Mouse (Mus musculus): ENCODE measurements around the gene Txlng. TPM values are rescaled to one million over a fixed set of nuclear protein-coding genes. Genes with fewer than 3 reads are reported as not detected.

The Txlng gene
- polyA plus RNA-seq, 1 experiment from 2014 or later, result 8.6 TPM

MicroRNAs within 50 kb of the gene (microRNA counts, 519-probe panel; counts per million panel counts)
- microRNA mmu-miR-3473, result 114 counts per million

Small RNA genes lying within 50 kb of the gene (microRNA-seq; reads per million reads assigned to microRNA genes)
- not detected for gene Mir3473a

Other genes with a start within 250 kb of the Txlng start
- 0.50 and 0.71 TPM in 2 replicates for gene Reps2, start 185.8 kb downstream of the Txlng start, polyA plus RNA-seq (2015; fragmentation: Nextera tagmentation; extraction: Ambion mirVana)
- 265 and 297 TPM in 2 replicates for gene Rbbp7, start 69.1 kb downstream of the Txlng start, polyA plus RNA-seq (2015; fragmentation: Nextera tagmentation; extraction: Ambion mirVana)
- gene Syap1, start 59.0 kb upstream of the Txlng start, polyA plus RNA-seq (2015; fragmentation: Nextera tagmentation; extraction: Ambion mirVana), result 13.2 and 16.8 TPM in 2 replicates
- 45.8 and 53.1 TPM in 2 replicates for gene Ctps2, start 71.8 kb upstream of the Txlng start, polyA plus RNA-seq (2015; fragmentation: Nextera tagmentation; extraction: Ambion mirVana)
- 3.4 and 4.9 TPM in 2 replicates for gene S100g, start 135.1 kb upstream of the Txlng start, polyA plus RNA-seq (2015; fragmentation: Nextera tagmentation; extraction: Ambion mirVana)

All from liver, embryonic 13.5 days (tissue).